Mouse (Mus musculus): ENCODE data around the gene Was.
"Not testable (repeated sequence)": the region's sequence is repeated elsewhere in the genome, so short reads cannot be mapped to it uniquely, and the experiment has no call there.

- TF ChIP-seq CTCF (IDR thresholded peaks at IDR 0.05; ENCODE audit: control insufficient read depth, insufficient read depth, insufficient replicate concordance, low read depth, low read length); POLR2A (IDR thresholded peaks at IDR 0.05; ENCODE audit: control insufficient read depth, low read depth, low read length): not testable (repeated sequence)
Measured at GRCm38 (mm10) chrX:8096068-8096786, 5.9 kb upstream of the Was start.

Data from testis, adult 2 months (tissue).